Mouse (Mus musculus) cortical plate, adult 2 months (tissue): ENCODE measurements around the gene Prph2.

ENCODE experiments used
- CTCF ChIP-seq: fragments of 200-500 bp; IDR thresholded peaks from 2 replicates; pipeline ENCODE4 v1.5.1; 2011; ENCODE audit warnings: mild to moderate bottlenecking, control low read depth, low read length; ENCODE audit not compliant: insufficient read depth; ENCODE audit errors: extremely low read depth
- POLR2A ChIP-seq: fragments of 200-500 bp; IDR thresholded peaks from 2 replicates; pipeline ENCODE4 v1.6.1; 2011; ENCODE audit warnings: mild to moderate bottlenecking, low read length, control low read depth; ENCODE audit not compliant: insufficient read depth; ENCODE audit errors: extremely low read depth

DNA sequence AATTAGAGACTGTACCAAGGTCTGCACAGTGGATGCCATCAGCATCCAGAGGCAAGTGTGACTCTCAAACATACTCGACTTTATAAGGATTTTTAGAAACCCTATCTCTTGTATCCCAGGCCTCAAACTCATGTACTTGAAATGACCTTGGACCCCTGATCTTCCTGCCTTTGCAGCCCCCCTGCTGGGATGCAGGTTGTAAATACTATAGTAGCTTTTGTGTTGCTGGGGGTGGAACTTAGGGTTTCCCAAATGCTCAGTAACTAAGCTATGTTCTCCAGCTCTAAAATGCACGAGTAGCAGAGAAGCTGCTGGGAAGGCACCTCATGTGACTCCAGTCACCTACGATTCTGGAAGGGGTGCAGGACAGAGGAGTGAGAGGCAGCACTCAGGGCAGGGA is 16.7 kb downstream of the Prph2 start:
- TF ChIP-seq CTCF (no peak), POLR2A (no peak)
